Mouse (Mus musculus): ENCODE data around the gene Snrnp70. TPM values are rescaled to one million over a fixed set of nuclear protein-coding genes. Genes with fewer than 3 reads are reported as not detected.

The Snrnp70 gene
- polyA plus RNA-seq (2015; fragmentation: Nextera tagmentation; extraction: Ambion mirVana), result 220 and 231 TPM in 2 replicates

DNA sequence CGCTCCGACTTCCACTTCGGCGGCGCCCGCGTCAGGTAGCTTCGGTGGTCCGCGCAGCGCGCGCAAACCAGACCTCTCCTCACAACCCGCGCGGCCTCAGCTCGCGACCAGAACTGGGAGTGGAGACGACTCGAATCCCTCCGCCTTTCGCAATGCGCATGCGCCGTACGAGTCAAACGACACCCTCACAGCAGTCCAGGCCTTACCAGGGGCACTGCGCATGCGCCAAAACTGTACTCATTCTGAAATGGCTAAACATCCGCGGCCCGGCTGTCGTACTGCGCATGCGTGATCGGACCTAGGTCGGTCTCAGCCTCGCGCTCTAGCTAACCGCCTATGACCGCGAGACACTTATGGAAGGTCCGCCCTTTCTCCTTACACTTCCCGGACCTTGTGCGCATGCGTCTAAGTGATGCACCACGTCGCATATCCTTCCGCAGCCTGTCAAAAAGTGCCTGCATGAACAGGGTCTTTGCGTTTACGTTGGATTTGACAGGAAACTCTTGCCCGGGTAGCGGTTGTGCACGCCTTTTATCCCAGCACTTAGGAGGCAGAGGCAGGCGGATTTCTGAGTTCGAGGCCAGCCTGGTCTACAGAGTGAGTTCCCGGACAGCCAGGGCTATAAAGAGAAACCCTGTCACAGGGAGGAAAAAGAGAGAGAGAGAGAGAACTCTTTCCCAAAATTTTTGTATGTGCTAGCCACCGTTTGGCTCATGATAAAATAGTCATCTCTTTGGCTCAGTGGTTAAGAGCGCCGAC lies at the start of gene Snrnp70:
Gene Snrnp70 (minus strand): TSS at position 165 of the 759 bp plus-strand sequence.
- H3K4me3 ChIP-seq, result peak within 1 kb of the TSS; percentile 81
- under 1% methylated on average over 60 of the region's 60 CpGs for WGBS

DNA sequence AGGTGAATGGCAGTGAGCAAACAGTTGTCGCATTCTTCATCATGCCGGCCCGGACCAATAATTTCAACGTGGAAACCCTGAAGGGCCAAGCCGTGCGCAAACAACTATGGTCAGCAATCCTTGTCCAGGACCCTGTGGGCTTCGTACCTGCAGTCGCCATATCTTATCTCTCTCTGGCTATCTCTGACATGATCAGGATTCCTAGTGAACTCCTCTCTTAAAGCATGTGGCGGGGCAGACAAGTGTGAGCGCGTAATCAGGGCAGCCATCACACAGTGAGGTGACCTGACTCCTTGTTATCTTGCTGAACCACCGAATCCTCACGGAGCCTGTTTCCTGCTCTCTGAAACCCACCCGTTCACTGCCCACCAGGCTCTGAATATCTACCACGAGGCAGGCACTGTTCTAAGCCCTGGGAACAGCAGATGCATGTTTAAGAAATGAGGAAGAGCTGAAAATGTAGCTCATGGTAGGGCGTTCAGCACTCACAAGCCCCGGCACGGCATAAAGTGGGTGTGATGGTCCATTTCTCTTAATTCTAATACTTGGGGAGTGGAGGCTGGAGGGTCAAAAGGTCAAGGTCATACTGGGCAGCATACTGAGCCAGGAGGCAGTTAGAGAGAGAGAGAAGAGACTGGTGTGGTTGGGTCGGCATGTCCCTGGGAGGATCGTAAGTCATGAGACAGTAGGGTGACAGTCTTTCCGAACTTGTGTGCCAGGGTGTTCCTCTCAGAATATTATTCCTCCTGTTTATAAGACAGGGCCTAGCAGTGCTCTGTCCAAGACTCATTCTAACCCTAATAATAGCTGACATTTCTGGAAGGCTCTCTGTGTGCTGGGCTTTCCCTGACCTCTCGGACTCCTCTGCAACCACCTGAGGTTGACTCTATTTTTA lies 48.2 kb upstream of the Snrnp70 start:
- Histone ChIP-seq H3K4me2 (replicated peaks) (no peak overlapping the region), H3K36me3 (peaks cover 17% of the 10 kb centered on the region; the same call in 1 of the 2 replicates), H3K9ac (replicated peaks) (no peak overlapping the region), H3K27me3 (no peaks in the 10 kb centered on the region), H3K4me3 (no peak overlapping the region), H3K4me1 (no peaks in the 10 kb centered on the region), H3K27ac (replicated peaks) (no peak overlapping the region), H3K9me3 (no peaks in the 10 kb centered on the region)
- no peak for ATAC-seq (replicated peaks)
- 93% methylated on average over 22 of the region's 22 CpGs for WGBS

More for the DNA sequence above, at the start of gene Snrnp70:
- Histone ChIP-seq H3K9ac (replicated peaks) (peak within 1 kb of the TSS; percentile 81), H3K9me3 (no peaks in the 10 kb centered on the region), H3K27ac (replicated peaks) (peak within 1 kb of the TSS; percentile 98), H3K4me2 (replicated peaks) (peak within 1 kb of the TSS; percentile 80), H3K4me1 (peaks cover 26% of the 10 kb centered on the region), H3K27me3 (no peaks in the 10 kb centered on the region), H3K36me3 (peaks cover 20% of the 10 kb centered on the region)
- ATAC-seq (replicated peaks), result peak; percentile 98

DNA sequence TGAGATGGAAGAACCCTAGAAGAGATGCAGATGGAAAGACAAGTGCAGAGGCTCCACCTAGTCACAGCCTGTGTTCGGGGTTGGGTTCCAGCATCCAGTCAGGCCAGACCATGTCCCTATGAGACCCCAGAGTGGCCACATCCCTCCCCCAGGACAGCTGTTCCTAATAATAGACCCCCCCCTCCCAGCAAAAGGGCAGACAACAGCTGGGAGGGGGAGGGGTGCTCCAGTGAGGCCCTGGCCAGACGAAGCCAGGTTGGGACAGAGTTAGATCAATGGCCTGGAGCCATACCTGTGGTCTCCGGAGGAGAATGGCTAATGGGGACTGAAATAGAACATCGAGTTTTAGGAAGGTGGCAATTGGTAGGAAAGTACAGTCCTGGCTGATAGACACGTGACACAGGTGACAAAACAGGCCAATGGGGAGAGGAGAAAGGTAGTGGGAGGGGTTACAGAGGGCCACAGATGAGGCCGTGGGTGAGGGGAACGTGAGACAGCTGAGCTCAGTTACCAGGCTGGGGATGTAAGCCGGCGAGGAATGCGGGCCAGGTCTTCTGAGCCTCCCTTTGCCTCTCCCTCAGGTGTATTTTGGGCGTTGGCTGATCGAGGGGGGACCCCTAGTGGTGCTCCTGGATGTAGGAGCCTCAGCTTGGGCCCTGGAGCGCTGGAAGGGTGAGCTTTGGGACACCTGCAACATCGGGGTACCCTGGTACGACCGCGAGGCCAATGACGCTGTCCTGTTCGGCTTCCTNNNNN lies 42.2 kb upstream of the Snrnp70 start, which contains the start of gene Ruvbl2:
Gene Ruvbl2 (minus strand): TSS at position 576 of the 756 bp plus-strand sequence.
- Histone ChIP-seq H3K4me3 (no peak within 1 kb of the TSS), H3K9me3 (no peaks in the 10 kb centered on the region), H3K9ac (replicated peaks) (no peak within 1 kb of the TSS), H3K27ac (replicated peaks) (no peak within 1 kb of the TSS), H3K27me3 (no peaks in the 10 kb centered on the region), H3K36me3 (peaks cover 7% of the 10 kb centered on the region; the same call in 1 of the 2 replicates), H3K4me1 (peaks cover 36% of the 10 kb centered on the region), H3K4me2 (replicated peaks) (0 out of 2 replicates have a peak within 1 kb of the TSS, but pooled peaks have one; percentile 2)
- ATAC-seq (replicated peaks), result no peak
- WGBS, result 19% methylated on average over 19 of the region's 19 CpGs

DNA sequence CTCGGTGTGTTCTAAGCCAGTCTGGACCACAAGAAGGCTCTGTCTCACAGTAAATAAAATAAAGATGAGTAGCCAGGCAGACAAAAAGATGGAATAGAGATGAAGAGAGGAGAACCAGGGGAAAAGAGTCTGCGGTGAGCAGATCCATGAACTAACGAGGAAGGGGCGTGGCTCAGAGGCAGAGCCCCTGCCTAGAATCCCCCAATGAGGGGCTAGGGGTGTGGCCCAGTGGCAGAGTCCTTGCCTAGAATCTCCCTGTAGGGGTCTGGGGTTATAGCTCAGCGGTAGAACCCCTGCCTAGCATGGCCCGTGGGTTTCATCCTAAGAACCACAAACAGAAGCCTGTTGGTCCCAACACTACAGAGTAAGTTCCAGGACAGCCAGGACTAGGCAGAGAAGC lies 41.5 kb upstream of the Snrnp70 start:
- WGBS, result 36% methylated on average over 6 of the region's 6 CpGs
- no peak for ATAC-seq (replicated peaks)
- no peaks in the 10 kb centered on the region for H3K9me3 ChIP-seq
- no peak overlapping the region for H3K4me2 ChIP-seq (replicated peaks)
- H3K4me3 ChIP-seq, result no peak overlapping the region
- peaks cover 39% of the 10 kb centered on the region for H3K4me1 ChIP-seq
- peaks cover 7% of the 10 kb centered on the region; the same call in 1 of the 2 replicates for H3K36me3 ChIP-seq
- H3K27ac ChIP-seq (replicated peaks), result no peak overlapping the region
- no peak overlapping the region for H3K9ac ChIP-seq (replicated peaks)
- H3K27me3 ChIP-seq, result no peaks in the 10 kb centered on the region

DNA sequence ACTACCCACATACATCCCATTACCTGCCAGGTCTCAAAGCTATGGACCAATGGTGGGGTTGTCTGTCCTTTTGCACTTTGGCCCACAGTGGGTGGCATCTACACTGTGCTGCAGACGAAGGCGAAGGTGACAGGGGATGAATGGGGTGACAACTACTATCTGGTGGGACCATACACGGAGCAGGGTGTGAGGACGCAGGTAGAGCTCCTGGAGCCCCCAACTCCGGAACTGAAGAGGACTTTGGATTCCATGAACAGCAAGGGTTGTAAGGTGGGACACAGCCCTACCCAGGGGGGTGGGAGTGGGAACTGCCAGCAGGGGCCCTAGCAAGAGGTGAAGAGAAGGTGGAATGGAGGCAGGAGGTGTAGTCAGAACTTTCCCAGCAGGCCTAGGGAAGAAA lies 40.9 kb upstream of the Snrnp70 start:
- Histone ChIP-seq H3K9ac (replicated peaks) (no peak overlapping the region; the same call in 1 of the 2 replicates), H3K4me2 (replicated peaks) (no peak overlapping the region), H3K9me3 (no peaks in the 10 kb centered on the region), H3K4me3 (no peak overlapping the region), H3K4me1 (peaks cover 39% of the 10 kb centered on the region), H3K36me3 (peaks cover 9% of the 10 kb centered on the region; the same call in 1 of the 2 replicates), H3K27me3 (no peaks in the 10 kb centered on the region), H3K27ac (replicated peaks) (no peak overlapping the region)
- no peak for ATAC-seq (replicated peaks)
- 94% methylated on average over 5 of the region's 5 CpGs for WGBS

DNA sequence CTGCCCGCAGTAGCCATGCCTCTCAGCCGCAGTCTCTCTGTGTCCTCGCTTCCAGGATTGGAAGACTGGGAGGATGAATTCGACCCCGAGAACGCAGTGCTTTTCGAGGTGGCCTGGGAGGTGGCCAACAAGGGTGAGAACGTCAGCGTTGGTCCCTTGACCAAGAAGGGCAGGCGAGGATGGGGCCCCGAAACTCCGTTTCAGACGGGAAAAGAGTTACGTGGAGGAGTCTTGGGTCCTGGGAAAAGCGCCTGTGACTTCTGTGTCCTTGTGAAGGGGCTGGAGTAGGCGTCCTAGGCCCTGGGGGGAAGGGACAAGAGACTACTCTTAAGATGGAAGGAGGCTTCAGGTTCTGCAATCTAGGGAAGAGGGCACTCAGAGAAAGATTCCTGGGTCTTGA lies 39.5 kb upstream of the Snrnp70 start:
- Histone ChIP-seq H3K4me3 (peak overlapping the region; percentile 60), H3K4me2 (replicated peaks) (peak overlapping the region; percentile 76), H3K27ac (replicated peaks) (peak overlapping the region; percentile 65), H3K27me3 (no peaks in the 10 kb centered on the region), H3K4me1 (peaks cover 39% of the 10 kb centered on the region), H3K9me3 (no peaks in the 10 kb centered on the region), H3K9ac (replicated peaks) (peak overlapping the region; percentile 74), H3K36me3 (peaks cover 7% of the 10 kb centered on the region; the same call in 1 of the 2 replicates)
- WGBS, result 2% methylated on average over 16 of the region's 16 CpGs
- peak; percentile 26; the same call in 1 of the 2 replicates for ATAC-seq (replicated peaks)

DNA sequence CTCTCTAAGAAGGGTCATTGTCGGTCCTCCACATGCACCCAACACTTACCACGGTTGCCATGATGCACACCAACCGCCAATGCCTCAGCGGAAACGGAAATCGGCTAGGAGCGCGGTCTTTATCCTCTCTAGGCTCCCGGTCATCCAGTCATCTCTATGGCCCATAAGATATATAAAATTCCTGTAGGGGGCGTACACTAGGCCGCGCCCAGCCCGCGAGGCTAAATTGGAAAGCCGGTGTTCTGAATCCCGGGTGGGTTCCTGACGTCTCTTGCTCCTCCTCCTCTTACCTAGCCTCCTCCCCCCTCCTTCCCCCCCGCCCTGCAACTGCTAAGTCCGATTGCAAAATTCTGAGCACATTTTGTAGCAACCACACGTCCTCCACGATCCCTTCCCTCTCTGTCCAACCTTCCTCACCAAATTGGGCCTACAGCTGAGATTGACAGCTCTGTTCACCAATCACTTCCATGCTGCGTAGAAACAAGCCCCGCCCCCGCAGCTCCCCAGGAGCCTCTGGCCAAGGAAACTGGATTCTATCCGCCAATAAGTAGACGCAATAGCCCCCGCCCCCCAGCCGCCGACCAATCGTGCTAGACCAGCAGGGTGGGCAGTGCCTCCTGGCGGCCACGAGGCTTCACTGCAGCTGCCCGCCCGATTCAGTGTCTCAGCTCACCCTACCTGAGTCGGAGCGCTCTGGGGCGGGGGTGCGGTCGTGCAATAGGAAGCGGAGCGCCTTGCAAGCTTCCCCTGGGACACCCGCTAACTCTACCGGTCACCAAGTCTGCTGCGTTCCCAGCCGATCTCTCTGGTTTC lies 38.9 kb upstream of the Snrnp70 start, which contains the start of gene Gys1:
Gene Gys1 (plus strand): TSS at position 642 of the 813 bp plus-strand sequence.
- Histone ChIP-seq H3K4me1 (peaks cover 39% of the 10 kb centered on the region), H3K9me3 (no peaks in the 10 kb centered on the region), H3K4me2 (replicated peaks) (peak within 1 kb of the TSS; percentile 88), H3K27me3 (no peaks in the 10 kb centered on the region), H3K4me3 (peak within 1 kb of the TSS; percentile 60), H3K9ac (replicated peaks) (peak within 1 kb of the TSS; percentile 74), H3K27ac (replicated peaks) (peak within 1 kb of the TSS; percentile 90), H3K36me3 (peaks cover 9% of the 10 kb centered on the region; the same call in 1 of the 2 replicates)
- peak; percentile 97 for ATAC-seq (replicated peaks)
- under 1% methylated on average over 45 of the region's 45 CpGs for WGBS

DNA sequence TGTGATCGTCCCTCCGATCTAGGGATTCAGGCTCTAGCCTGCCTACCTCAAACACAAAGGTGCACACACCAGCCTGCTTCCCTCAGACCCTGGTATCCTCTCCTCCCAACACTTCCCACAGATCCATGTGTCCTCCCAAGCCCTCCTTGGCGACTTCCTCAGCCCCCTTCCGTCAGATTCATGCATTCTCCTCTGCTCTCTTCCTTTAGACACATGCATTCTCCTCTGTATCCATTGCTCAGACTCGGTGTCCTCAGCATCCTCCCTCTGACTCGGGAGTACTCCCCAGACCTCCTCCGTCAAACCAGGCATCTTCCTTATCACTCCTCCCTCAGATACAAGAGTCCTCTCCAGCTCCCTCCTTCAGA lies 38.3 kb upstream of the Snrnp70 start:
- ATAC-seq (replicated peaks), result 0 out of 2 replicates have a peak, but pooled peaks have one; percentile 4
- 3% methylated on average over 7 of the region's 7 CpGs for WGBS

DNA sequence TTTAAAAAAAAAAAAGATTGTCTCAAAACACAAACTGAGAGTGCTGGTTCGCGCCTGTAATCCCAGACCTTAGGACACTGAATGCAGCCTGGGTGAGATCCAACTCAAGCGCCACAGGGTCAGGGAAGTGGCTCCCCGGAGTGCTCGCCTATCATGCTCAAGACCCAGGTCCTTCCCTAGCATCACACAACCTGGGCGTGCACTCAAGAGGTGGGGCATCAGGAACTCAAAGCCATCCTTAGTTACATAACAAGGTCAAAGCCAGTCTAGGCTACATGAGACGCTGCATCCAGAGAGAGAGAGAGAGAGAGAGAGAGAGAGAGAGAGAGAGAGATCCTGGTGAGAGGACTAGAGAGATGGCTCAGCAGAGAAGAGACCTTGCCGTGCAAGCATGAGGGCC lies 31.0 kb upstream of the Snrnp70 start:
- H3K27ac ChIP-seq (replicated peaks), result no peak overlapping the region
- no peak overlapping the region for H3K4me3 ChIP-seq
- no peaks in the 10 kb centered on the region for H3K9me3 ChIP-seq
- peaks cover 67% of the 10 kb centered on the region for H3K36me3 ChIP-seq
- 95% methylated on average over 8 of the region's 8 CpGs for WGBS
- H3K4me1 ChIP-seq, result no peaks in the 10 kb centered on the region
- no peak overlapping the region for H3K9ac ChIP-seq (replicated peaks)
- no peak for ATAC-seq (replicated peaks)
- no peaks in the 10 kb centered on the region for H3K27me3 ChIP-seq
- H3K4me2 ChIP-seq (replicated peaks), result no peak overlapping the region

More for the DNA sequence above, 38.3 kb upstream of the Snrnp70 start:
- Histone ChIP-seq H3K9ac (replicated peaks) (peak overlapping the region; percentile 71), H3K27me3 (no peaks in the 10 kb centered on the region), H3K36me3 (peaks cover 15% of the 10 kb centered on the region), H3K4me1 (peaks cover 39% of the 10 kb centered on the region), H3K4me3 (peak overlapping the region; percentile 60), H3K27ac (replicated peaks) (peak overlapping the region; percentile 90), H3K9me3 (no peaks in the 10 kb centered on the region), H3K4me2 (replicated peaks) (peak overlapping the region; percentile 88)

DNA sequence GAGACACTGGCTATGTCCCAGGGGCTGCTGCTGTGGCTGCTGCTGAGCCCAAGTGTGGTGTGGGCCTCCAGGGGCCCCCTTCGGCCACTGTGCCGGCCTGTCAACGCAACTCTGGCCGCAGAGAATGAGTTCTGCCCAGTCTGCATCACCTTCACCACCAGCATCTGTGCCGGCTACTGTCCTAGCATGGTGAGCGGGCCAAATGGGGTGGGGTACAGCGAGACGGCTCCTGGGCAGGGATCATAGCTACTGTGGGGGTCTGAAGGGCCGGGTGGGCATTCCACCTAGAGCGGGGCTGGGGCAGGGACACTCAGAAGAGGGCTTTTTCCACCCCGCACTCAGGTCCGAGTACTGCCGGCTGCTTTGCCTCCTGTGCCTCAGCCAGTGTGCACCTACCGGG lies 25.7 kb upstream of the Snrnp70 start:
- no peak overlapping the region for H3K4me2 ChIP-seq (replicated peaks)
- WGBS, result 89% methylated on average over 14 of the region's 14 CpGs
- no peak for ATAC-seq (replicated peaks)
- H3K36me3 ChIP-seq, result peaks cover 47% of the 10 kb centered on the region
- H3K27me3 ChIP-seq, result peaks cover 43% of the 10 kb centered on the region
- H3K4me3 ChIP-seq, result no peak overlapping the region
- no peaks in the 10 kb centered on the region for H3K9me3 ChIP-seq
- no peak overlapping the region for H3K9ac ChIP-seq (replicated peaks)
- no peaks in the 10 kb centered on the region for H3K4me1 ChIP-seq
- no peak overlapping the region for H3K27ac ChIP-seq (replicated peaks)

DNA sequence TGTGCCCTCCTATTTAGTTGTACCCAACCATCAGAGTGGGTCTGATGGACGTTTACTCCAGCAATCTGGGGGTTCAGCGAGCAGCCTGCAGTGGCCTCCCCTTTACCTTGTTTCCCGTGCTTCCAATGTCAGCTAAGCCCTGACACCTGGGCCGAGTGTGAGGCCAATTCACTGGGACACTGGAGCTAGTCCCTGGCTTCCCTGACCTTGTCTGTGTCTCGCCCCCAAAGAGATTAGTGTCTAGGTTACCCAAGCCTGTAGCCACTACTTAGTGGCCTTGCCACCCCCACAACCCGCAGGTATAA lies 25.0 kb upstream of the Snrnp70 start, which contains the start of gene Lhb:
Gene Lhb (plus strand): TSS at position 206 of the 305 bp plus-strand sequence.
- no peak within 1 kb of the TSS for H3K4me3 ChIP-seq
- peaks cover 47% of the 10 kb centered on the region for H3K36me3 ChIP-seq
- H3K9me3 ChIP-seq, result no peaks in the 10 kb centered on the region
- no peak within 1 kb of the TSS for H3K9ac ChIP-seq (replicated peaks)
- no peaks in the 10 kb centered on the region for H3K4me1 ChIP-seq
- ATAC-seq (replicated peaks), result no peak
- no peak within 1 kb of the TSS for H3K27ac ChIP-seq (replicated peaks)
- no peak within 1 kb of the TSS for H3K4me2 ChIP-seq (replicated peaks)
- peaks cover 49% of the 10 kb centered on the region for H3K27me3 ChIP-seq
- WGBS, result 63% methylated on average over 6 of the region's 6 CpGs
